Mouse (Mus musculus) neutrophil, adult 65 days (primary cell): Measurements from ENCODE around the gene Lmf2. TPM values are rescaled to one million over a fixed set of nuclear protein-coding genes. Genes with fewer than 3 reads are reported as not detected.

Experiments used
- total RNA-seq: library from RNA; stranded (reverse); gene quantifications from 2 replicates; pipeline ENCODE4 v1.2.4, GENCODE M21; 2023

The Lmf2 gene
- 25.7 and 31.6 TPM in 2 replicates for total RNA-seq

DNA sequence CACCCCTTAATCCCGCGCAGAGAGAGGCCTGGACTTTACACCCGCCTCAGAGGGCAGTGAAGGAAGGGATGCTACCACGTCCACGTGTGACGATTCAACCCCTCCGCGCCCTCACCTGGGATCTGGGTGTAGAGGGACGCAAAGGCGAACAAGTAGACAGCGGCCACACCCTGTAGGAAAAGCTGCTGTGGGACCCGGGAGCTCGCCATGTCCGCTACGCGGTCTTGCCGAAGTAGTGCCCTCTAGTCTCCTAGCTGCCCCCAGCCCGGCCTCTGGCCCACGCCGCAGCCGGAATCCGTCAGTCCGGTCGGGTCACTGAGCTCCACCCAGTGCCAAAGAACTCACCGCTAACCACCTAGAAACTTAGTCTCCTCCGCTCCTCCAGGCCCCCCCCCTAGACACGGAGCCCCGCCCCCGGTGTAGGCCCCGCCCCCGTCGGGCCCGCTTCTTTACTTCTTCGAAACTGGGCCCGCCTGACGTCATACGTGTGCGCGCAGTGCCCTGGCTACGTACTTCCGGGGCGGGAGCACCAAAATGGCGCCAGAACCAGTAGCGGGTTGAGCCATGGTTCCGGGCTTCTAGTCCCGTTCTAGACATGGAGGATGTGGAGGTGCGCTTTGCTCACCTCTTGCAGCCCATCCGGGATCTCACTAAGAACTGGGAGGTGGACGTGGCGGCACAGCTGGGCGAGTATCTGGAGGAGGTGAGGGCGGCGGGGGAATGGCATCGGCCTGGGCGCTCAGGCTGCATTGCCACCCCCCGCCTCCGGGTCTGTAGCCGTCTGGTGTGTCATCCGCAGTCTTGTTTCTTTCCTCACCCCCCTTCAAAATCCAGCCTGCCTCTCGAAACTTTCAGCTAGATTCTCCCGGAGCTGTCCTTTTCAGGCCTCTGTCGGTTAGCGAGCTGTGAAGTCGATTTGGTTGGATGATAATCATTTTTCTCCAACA lies at the start of gene Lmf2, which contains the start of gene Ncaph2:
Lmf2 (minus strand) TSS at position 419 of the 947 bp plus-strand sequence.
Ncaph2 (plus strand) TSS at position 479 of the 947 bp plus-strand sequence.

DNA sequence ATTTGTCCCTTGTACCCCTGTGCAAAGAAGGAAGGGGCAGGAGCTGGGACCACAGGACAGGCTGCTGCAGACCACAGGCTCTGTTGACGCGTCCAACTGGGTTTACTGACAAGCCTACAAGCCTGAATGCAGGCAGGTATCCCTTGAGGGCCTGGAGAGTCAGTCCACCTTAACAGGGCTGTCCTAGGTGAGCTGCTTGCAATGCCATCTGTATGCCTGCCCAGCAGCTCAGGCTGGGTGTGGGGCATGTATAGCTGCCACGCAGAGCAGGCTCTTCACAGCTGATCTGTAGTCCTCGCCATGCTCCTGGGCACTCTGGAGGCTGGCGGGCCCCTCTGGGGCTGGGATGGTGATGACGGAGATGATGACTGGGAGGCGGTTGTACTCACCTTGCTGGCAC lies 29.2 kb upstream of the Lmf2 start, which contains the start of gene Klhdc7b:
Klhdc7b (plus strand) TSS at position 301 of the 400 bp plus-strand sequence.

DNA sequence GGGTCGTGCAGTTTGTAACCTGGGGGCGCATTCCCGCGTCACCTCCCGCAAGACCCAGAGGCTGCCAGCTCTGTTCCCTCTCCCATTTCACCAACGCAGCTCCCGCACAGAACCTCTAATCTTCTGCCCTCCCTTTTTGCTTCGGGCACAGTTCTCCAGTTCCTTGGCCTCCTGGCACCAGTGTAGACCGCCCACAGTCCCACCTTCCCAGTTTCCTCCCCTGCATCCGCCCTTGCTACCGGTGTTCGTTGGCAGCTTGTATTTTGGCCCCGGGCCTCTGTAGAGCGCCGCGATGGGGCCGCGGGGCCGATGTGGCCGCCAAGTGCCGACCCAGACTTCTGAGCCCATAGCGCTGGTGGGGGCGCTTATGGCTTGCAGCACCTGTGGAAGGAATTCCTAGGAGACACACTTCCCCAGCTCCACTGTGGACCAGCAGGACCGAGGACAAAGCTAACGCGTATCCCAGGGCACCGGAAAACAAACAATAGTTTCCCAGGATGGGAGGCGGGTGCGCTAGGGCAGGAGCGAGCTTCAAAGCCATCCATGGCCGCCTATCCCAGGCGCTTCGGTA lies 23.5 kb upstream of the Lmf2 start, which contains the start of gene Odf3b:
Odf3b (minus strand) TSS at position 452 of the 571 bp plus-strand sequence.

DNA sequence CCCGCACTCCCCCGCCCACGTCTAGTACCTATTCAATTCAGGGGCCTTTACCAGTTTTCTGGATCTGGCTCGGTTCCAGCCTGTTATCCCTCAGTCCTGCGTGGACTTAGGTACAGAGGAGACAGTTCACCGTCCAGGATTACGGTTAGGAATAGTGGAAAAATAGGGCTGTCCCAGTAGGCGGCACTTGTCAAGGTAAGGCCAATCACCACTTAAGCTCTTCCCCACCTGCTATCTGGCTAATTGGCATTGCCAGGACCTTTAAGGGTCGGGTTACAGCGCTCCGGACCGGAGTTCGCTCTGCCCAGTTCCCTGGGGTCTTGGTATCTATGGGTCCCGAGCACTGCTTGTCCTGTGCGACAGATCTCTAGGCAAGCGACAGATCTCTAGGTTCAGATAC lies 21.5 kb upstream of the Lmf2 start, which contains the start of gene Tymp:
Tymp (minus strand) TSS at position 83 of the 400 bp plus-strand sequence.

DNA sequence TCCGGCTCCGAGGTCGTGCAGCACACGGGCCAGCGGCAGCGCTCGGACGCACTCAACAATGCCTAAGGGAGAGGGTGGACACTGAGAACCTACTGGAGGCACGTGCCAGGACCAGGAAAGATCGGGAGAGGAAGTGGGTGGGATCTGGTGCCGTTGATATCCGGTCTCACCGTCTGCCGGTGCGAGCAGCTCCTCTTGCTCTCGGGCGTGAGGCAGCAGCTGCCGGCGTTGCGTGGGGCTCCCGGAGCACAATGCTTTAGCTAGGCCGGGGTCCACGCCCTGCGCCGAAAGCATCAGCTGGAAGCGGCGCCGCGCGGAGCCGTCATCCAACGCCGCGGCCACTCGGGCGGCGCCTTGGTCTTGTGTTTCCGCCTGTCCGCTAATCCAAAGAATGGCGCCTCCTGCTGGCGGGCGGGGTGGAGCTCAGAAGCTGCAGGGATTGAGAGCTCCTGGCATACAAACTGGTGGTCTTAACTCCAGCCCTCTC lies 18.3 kb upstream of the Lmf2 start, which contains the start of gene Sco2:
Sco2 (minus strand) TSS at position 85 of the 487 bp plus-strand sequence.

DNA sequence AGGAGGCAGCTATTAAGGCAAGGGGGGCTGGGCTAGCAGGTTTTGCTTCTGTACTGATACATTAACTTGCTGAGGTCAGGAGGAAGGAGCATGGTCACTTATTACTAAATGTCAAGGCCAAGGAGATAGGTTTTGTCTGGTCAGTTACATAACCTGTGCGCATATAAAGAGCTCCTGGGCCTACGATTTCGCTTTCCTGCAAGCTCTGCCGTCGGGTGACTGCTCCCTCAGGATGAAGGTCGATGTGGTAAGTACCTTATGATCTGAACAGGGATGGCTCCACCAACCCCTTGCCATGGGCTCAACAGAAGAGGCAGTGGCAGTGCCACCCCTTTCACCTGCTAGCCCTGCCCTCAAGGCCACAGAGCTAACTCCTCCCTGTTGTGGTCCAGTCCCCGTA lies 21.2 kb downstream of the Lmf2 start, which contains the start of gene Miox:
Miox (plus strand) TSS at position 128 of the 400 bp plus-strand sequence.

DNA sequence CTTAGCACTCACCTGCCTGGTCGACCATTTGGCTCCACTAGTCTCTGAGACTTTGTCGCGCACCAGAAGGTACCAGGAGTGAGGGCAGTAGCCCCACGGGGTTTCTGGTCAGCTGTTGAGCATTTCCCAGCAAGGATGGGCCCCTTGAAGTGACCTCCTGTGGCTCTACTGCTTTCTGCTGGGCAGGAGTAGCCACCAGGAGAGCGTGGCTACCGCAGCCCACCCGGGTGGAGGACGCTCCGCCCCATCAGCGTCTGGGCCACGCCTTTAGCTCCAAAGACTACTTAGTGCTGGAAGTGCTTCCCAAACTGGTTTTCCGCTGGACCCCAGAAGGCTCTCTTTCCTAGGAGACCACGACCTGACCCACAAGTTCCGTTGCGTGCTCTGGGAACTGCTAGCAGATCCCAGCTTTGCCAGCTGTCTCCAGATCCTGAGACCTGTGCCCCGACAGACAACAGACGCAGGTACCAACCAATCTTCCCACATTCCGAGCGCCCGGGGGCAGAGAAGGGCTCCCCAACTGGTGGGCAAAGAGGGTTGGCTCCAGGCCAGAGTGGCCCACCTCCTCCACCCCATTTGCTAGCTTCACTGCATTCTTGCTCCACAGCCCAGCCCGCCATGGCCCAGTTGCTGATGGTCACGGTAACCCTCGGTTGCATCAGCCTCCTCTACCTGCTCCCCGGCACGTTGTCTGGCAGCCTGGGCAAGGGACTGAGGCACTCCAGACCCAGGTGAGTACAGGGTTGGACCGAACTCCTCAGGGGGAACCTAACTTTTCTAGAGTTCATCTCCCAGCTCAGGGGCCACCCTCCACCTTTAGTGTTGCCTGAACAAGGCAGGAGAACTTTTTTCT lies 32.6 kb downstream of the Lmf2 start, which contains the start of gene Adm2:
Adm2 (plus strand) TSS at position 51 of the 853 bp plus-strand sequence.

DNA sequence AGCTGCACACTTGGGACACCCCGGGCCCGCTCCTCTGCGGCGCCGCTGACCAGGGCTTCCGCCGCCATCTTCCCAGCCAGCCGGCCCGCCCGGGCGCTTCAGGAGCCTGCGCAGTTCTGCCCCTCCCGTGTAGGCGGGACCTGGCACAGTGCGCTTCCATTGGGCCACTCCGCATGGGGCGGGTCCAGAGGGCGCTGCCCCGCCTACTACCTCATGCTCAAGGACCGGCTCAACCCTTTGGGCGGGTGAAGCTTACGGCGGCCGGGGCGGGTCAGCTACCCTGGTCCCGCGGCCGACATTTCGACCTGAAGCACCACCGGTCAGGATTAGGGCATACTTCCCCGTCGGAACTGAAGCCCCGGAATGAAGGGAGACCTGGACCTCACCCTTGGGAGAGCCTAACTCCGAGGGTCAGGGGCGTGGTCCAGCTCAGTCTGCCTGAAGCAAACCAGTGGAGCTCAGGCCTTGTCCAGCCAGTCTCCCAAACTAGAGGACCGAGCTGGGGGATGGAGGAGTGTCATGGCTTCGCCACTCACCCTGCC lies 40.2 kb downstream of the Lmf2 start, which contains the start of gene Sbf1:
Sbf1 (minus strand) TSS at position 122 of the 542 bp plus-strand sequence.

Other genes with a start within 250 kb of the Lmf2 start
- gene Tubgcp6, start 232.5 kb downstream of the Lmf2 start, total RNA-seq, result 18.3 and 20.1 TPM in 2 replicates
- 6.7 and 8.6 TPM in 2 replicates for gene Hdac10, start 227.0 kb downstream of the Lmf2 start, total RNA-seq
- gene Mapk12, start 215.0 kb downstream of the Lmf2 start, total RNA-seq, result 0.95 TPM in 1 of 2 replicates, not detected in the other
- gene Mapk11, start 206.0 kb downstream of the Lmf2 start, total RNA-seq, result 0.32 TPM in 1 of 2 replicates, not detected in the other
- gene Plxnb2, start 174.9 kb downstream of the Lmf2 start, total RNA-seq, result 47.8 and 51.8 TPM in 2 replicates
- 1.6 and 2.4 TPM in 2 replicates for gene Dennd6b, start 159.2 kb downstream of the Lmf2 start, total RNA-seq
- gene Ppp6r2, start 144.1 kb downstream of the Lmf2 start, total RNA-seq, result 23.7 and 23.8 TPM in 2 replicates
- gene Sbf1, start 40.3 kb downstream of the Lmf2 start, total RNA-seq, result 106 and 168 TPM in 2 replicates
- gene Adm2, start 32.9 kb downstream of the Lmf2 start, total RNA-seq, result not detected in 2 replicates
- not detected in 2 replicates for gene Miox, start 21.3 kb downstream of the Lmf2 start, total RNA-seq
- gene Ncaph2, start 60 bp upstream of the Lmf2 start, total RNA-seq, result 72.6 and 116 TPM in 2 replicates
- gene Sco2, start 18.2 kb upstream of the Lmf2 start, total RNA-seq, result 5.7 TPM in 2 replicates
- gene Tymp, start 21.4 kb upstream of the Lmf2 start, total RNA-seq, result 0.25 TPM in 1 of 2 replicates, not detected in the other
- gene Odf3b, start 23.6 kb upstream of the Lmf2 start, total RNA-seq, result not detected in 2 replicates
- gene Klhdc7b, start 29.3 kb upstream of the Lmf2 start, total RNA-seq, result not detected in 2 replicates
- not detected in 2 replicates for gene Syce3, start 54.8 kb upstream of the Lmf2 start, total RNA-seq
- gene Cpt1b, start 70.2 kb upstream of the Lmf2 start, total RNA-seq, result 2.4 and 4.4 TPM in 2 replicates
- gene C730034F03Rik, start 73.9 kb upstream of the Lmf2 start, total RNA-seq, result 3.8 and 5.0 TPM in 2 replicates
- 0.51 and 1.1 TPM in 2 replicates for gene Gm44502, start 74.0 kb upstream of the Lmf2 start, total RNA-seq
- gene Chkb, start 74.2 kb upstream of the Lmf2 start, total RNA-seq, result 154 and 204 TPM in 2 replicates
- gene Mapk8ip2, start 98.3 kb upstream of the Lmf2 start, total RNA-seq, result not detected in 2 replicates
- 10.9 and 11.9 TPM in 2 replicates for gene Arsa, start 121.8 kb upstream of the Lmf2 start, total RNA-seq
- 0.23 and 0.69 TPM in 2 replicates for gene Shank3, start 144.0 kb upstream of the Lmf2 start, total RNA-seq
- gene Acr, start 212.7 kb upstream of the Lmf2 start, total RNA-seq, result not detected in 2 replicates
- 1.2 and 1.3 TPM in 2 replicates for gene Rabl2, start 236.3 kb upstream of the Lmf2 start, total RNA-seq